Mouse (Mus musculus): ENCODE measurements at regions not wholly inside any gene's neighbourhood (a gene's known extent, or its start where the extent isn't known, plus 50 kb on each side); places are given as distances from the start of the nearest gene placed in this dataset.

GRCm38 (mm10) chr13:46222031-46222430 lies 51.5 kb upstream of the Stmnd1 start:
- TF ChIP-seq CTCF (IDR thresholded peaks at IDR 0.05; ENCODE audit: borderline replicate concordance, extremely low read depth, insufficient read depth, insufficient read length) (no peak), POLR2A (IDR thresholded peaks at IDR 0.05; ENCODE audit: borderline replicate concordance, extremely low read depth, insufficient read depth, insufficient read length, poor library complexity, severe bottlenecking) (no peak)
